Mouse (Mus musculus): ENCODE measurements at regions not wholly inside any gene's neighbourhood (a gene's known extent, or its start where the extent isn't known, plus 50 kb on each side); places are given as distances from the start of the nearest gene placed in this dataset.
"Not testable (repeated sequence)": the region's sequence is repeated elsewhere in the genome, so short reads cannot be mapped to it uniquely, and the experiment has no call there.

DNA sequence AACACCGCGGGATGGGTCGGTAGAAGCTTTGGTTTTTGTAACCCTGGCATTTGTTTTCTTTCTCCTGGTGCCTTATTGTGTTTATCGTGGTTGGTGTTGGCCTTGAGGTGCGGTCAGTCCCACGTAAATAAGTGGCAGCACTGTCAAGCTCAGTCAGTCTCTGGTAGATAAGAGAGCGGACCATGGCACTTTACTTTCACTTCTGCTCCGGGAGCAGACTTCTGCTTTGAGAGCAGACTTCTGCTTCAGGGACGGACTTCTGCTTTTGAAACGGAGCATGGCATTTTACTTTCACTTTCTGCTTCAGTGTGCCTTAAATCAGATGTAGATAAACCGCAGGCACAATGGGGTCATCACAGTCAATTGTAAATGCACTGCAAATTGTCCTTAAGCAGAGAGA is 54.3 kb upstream of the Ccdc66 start:
- POLR2A ChIA-PET, CTCF ChIA-PET: not testable (repeated sequence)

DNA sequence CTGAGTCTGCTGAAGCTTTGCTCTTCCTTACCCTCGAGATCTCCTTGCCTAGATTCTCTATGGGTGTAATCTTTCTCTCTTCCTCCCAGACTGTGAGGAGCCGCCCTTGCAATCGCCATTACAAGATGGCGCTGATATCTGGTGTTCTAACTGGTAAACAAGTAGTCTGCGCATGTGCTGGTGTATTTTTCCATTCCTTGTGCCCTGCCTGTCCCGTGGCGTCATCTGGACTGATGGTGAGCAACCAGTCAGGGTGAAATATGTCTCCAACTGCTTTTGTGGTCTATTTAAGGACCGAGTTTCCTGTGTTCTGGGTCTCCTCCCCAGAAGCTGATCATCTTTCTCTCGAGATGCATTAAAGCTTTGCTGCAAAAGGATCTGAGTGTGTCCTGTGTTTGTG is 53.7 kb upstream of the Ccdc66 start:
- POLR2A ChIA-PET, CTCF ChIA-PET: not testable (repeated sequence)

GRCm38 (mm10) chr14:27560434-27560833 is 52.2 kb upstream of the Ccdc66 start:
- CTCF ChIA-PET, result interaction anchor here (0.5 to 1.2 kb wide), 27 partner anchors 16 to 1219 kb away, joined by 3 to 14 read pairs (median 3); no protein-coding TSS in a partner anchor
- POLR2A ChIA-PET, result interaction anchor here in 2 of 4 experiments (0.5 to 0.6 kb wide), 3 partner anchors 28 to 245 kb away, joined by 3 to 8 read pairs (median 6); no protein-coding TSS in a partner anchor

DNA sequence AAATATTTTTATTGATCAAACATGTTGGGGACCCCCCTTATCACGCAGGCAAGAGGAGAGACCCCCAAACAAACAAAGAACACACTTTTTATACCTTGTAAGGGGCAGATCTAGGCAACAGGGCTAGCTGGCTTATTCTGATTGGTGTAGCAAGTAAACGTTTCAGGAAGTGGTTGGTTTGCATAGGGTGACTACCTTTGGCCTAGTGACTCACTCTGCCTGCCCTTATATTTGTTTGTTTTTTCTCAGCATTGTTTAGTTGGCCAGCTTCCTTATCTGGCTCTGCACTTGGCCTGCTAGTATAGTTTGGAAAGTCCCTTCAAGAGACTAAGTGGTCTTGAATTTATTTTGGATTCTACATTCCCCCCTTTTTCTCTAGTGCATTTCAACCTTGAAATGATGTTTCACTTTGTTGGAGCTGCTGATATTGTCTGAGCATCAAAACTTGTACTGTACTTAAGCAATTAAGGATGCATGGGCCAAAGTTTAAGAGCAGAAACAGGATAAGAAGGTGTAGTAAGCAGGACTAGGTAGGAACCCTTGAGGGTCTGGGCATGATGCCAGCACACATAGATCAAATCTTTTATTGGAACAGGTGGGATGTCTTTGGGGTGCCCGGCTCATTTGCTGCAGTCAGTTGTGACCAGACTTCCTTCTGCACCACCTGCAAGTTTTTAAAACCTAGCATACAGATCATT is 50.7 kb upstream of the Ccdc66 start:
- ChIA-PET CTCF (no interaction called here), POLR2A (no interaction called here)

Data from embryonic stem cell, embryonic (primary cell).